Mouse (Mus musculus) gastrocnemius, adult 2 months (tissue): ENCODE measurements at regions not wholly inside any gene's neighbourhood (a gene's known extent, or its start where the extent isn't known, plus 50 kb on each side); places are given as distances from the start of the nearest gene placed in this dataset.

Source experiments
- DNase-seq: peaks from one replicate; pipeline ENCODE4 v3.0.0; 2022
- H3K27ac ChIP-seq: fragments of 200-600 bp; 2 replicates; pipeline ENCODE4 v1.8.1; 2022; ENCODE audit warnings: mild to moderate bottlenecking
- H3K4me3 ChIP-seq: fragments of 200-600 bp; 2 replicates; pipeline ENCODE4 v1.8.1; 2022; ENCODE audit warnings: mild to moderate bottlenecking, moderate library complexity
- CTCF ChIP-seq: fragments of 200-600 bp; IDR thresholded peaks from 2 replicates; pipeline ENCODE4 v1.8.1; 2022; ENCODE audit warnings: antibody characterized with exemption, mild to moderate bottlenecking, moderate library complexity
- intact Hi-C: fragments of 180-260 bp; cut with DNase I; formaldehyde crosslinking; loops from one replicate; pipeline ENCODE4 v1.15.1; 2025

DNA sequence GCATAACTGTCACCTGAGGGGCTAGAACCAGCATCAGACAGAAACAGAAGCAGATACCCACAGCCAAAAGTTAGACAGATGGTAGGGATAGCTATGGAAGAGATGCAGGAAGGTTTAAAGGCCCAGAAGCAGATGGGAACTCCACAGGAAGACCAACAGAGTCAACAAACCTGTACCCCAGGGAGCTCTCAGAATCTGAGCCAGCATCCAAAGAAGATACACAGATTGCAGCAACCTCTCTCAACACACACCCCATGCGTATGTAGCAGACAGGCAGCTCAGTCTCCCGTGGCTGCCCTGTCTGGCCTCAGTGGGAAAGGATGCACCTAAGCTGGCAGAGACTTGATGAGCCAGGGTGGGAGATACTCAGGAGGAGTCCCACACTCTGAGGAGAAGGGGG, 108.4 kb upstream of the Adamts3 start:
- H3K4me3 ChIP-seq = no peak overlapping the region
- no peak for TF ChIP-seq CTCF
- no peak for DNase-seq
- intact Hi-C loops = no loop called here
- no peak overlapping the region for H3K27ac ChIP-seq

DNA sequence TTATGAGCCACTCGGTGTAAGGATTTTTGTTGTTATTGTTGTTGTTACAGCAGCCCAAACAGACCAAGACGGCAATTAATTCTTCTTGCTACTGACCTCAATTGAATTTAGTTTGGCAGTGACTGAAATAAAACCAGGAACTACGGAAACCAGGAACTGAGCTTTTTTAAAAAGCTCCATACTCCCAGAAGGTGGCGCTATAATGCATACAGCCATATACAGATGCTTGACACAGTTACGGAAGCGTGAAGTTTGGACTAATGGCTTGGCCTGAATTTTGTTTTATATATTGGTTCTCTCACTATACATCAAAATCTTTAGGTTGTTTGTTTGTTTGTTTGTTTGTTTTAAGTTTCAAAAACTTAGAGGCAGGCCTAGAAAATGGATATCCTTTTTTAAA, 98.5 kb upstream of the Adamts3 start:
- TF ChIP-seq CTCF = peak; percentile 56
- H3K27ac ChIP-seq = no peak overlapping the region
- intact Hi-C loops = loop anchor here (10.0 kb wide), 1 partner anchor 213 kb away; no protein-coding TSS in a partner anchor
- DNase-seq = no peak
- H3K4me3 ChIP-seq = no peak overlapping the region

DNA sequence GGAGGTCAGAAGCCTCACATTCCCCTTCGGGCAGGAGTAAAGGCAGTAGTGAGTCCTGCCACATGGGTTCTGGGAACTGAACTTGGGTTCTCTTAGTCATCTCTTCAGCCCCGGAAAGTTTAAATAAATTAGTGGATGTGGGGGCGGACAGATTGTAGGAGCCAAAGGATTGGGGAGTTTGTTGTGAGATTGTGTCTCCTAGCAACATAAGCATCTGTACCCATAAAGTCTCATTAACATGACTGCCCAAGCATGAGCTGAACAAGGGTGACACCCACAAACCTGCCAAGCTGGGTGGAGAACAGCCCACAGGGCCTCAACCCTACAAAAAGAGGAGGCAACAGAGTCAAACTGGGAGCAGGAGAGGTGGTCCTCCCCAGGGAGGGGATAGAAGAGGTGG, 97.1 kb upstream of the Adamts3 start:
- DNase-seq = no peak
- Histone ChIP-seq H3K27ac (no peak overlapping the region), H3K4me3 (no peak overlapping the region)
- intact Hi-C loops = loop anchor here (10.0 kb wide), 1 partner anchor 215 kb away; no protein-coding TSS in a partner anchor
- no peak for TF ChIP-seq CTCF

DNA sequence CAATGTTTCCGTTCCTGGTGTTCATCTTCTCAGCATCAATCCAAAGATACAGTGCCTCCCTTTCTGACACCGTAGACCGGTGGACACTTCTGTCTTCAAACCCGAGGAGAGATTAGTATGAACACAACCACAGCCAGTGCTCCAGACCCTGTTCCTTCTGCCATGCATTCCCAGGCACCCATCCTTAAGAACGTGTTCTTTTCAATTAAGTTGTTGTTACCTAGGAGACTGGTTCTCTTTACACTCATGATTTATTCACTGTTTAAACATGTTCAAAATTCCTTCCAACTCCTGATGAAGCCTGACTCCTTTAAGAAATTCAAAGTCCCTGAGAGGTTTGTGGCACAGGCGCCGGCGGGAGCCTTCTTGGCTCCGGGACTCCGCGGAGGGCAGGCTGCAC, 69.5 kb upstream of the Adamts3 start:
- H3K27ac ChIP-seq = no peak overlapping the region
- TF ChIP-seq CTCF = no peak
- H3K4me3 ChIP-seq = no peak overlapping the region
- intact Hi-C loops = no loop called here
- no peak for DNase-seq

DNA sequence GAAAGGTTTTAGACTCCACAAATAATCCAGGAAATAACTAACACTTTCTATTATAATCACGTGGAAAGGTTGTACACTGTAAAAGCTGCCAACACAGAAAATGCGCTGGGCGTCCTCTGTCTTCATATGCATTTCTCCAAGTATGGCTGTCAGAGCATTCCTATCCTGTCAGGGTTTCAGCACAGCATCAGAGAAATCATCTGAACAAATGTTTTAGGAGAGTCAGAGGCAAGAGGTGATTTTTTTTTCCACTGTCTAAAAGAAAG, 62.5 kb upstream of the Adamts3 start:
- intact Hi-C loops = no loop called here
- no peak for DNase-seq
- H3K4me3 ChIP-seq = no peak overlapping the region
- no peak for TF ChIP-seq CTCF
- no peak overlapping the region for H3K27ac ChIP-seq

DNA sequence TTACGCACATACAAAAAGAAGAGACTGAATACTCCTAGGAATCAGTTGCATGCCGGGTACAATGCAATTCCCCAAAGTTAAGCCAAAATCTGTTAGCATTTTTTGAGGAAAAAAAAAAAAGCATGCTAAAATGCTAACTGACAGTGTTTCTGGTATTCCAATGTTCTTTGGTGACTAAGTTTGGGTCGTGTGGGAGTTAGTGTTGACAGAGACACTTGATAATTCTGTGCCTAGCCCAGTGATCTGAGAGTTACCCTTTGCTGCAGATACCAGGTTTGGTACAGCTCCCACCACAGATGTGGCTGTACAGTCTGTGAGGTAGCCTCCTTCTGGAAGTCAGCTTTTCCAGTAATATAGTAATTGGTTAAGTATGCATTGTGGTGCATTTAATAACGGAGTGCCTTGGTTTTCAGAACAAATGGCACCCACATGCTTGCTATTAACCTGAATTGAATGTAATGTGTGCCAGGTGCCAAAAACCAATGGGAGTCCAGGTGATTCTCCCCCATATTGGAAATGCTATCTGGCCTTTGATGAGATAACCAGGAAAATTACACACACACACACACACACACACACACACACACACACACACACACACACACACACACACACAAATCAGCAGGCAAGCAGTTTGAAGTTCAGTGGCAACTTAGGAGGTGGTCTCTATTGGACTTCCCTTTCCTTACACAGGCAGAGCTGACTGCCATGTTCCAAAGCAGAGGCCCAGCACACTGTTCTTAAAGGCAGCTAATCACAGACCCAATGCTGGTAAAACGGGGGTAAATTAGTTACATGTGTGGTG, 61.9 kb upstream of the Adamts3 start:
- no peak overlapping the region for H3K4me3 ChIP-seq
- no peak for DNase-seq
- no peak overlapping the region for H3K27ac ChIP-seq
- TF ChIP-seq CTCF = no peak
- intact Hi-C loops = no loop called here

DNA sequence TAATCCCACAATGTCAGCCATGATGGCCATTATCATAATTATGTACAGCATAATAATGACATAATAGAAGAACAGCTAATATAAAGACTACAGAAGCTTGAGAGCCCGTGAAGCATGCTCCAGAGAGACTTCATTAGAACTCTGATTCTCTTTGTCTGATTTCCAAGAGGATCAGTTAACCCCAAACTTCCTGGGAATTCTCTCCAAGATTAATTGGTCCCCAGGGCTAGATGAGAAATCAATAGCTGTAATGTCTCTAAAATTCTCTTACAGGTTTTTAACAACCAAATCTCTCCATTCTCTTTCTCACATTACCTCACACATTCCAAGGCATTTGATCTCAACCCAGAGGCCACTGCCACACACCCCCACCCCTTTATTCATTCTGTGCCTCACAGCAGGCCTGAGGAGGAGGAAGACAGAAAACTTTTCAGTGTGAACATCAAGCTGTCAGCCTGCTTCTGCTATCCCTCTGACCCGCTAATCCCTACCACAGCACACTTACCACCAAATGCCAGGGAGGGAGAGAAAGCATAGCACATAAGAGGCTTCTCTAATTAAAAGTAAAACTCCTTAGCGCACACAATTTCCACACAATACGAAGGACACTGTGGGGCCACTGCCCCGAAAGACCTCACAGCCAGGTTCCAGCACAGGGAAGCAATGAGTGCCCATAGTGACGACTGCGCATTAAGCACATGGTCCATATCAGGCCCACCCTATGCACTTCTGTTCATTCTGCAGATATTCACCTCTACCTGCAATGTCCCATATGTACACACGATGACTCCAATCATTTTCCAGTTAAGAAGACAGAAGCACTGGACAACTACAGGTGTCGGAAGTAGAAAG, 60.4 kb upstream of the Adamts3 start:
- intact Hi-C loops = no loop called here
- DNase-seq = no peak
- Histone ChIP-seq H3K27ac (no peak overlapping the region), H3K4me3 (no peak overlapping the region)
- TF ChIP-seq CTCF = no peak

DNA sequence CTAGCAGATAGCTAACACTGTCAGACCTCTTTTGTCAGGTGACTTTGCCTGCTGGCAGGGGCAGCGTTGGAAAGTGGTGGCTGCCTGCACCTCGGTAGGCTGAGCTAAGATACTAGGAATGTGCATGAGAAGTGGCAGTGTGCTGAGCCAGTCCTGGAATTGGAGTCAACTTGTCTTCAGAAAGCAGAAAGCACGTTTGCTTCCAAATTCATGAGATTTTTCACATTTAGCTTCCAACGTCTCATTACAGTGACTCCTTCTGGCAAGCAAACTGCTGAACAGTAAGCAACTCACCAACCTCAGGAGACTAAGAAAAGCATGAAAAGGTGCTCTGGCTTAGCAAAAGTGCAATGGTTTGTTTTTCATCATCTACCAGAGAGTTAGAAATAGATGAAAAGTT, 59.1 kb upstream of the Adamts3 start:
- DNase-seq = no peak
- no peak overlapping the region for H3K4me3 ChIP-seq
- no peak overlapping the region for H3K27ac ChIP-seq
- TF ChIP-seq CTCF = no peak
- intact Hi-C loops = no loop called here

DNA sequence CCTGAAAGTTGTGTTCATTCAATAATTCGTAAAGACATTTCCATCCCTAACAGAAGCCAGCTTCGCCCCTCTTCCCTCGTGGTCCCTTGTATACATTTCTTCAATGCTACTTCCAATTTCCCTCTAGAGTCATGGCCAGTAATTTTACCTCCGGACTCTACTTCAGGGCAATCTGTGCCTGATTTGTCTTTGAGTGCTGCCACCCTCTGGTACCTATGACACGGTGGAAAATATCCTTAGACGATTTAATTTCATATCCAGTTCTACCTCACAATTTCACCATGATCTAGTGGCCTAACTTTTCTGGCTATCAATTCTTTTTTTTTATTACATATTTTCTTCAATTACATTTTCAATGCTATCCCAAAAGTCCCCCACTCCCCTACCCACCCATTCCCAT, 49.9 kb upstream of the Adamts3 start:
- intact Hi-C loops = loop anchor here (2.0 kb wide), 1 partner anchor 94 kb away; no protein-coding TSS in a partner anchor
- Histone ChIP-seq H3K4me3 (no peak overlapping the region), H3K27ac (no peak overlapping the region)
- peak; percentile 56 for TF ChIP-seq CTCF
- DNase-seq = no peak
